Mouse (Mus musculus) neutrophil, adult 59 days (primary cell): ENCODE measurements around the gene Mcrip2. TPM values are rescaled to one million over a fixed set of nuclear protein-coding genes. Genes with fewer than 3 reads are reported as not detected.

Experiments used
- total RNA-seq, 2 experiments: library from RNA; stranded (reverse); gene quantifications; 1 replicate in 1 of 2; 2 replicates in 1 of 2; pipeline ENCODE4 v1.2.4; 2023

The Mcrip2 gene
- total RNA-seq = 1 to 10 TPM; 3.5 to 4.6 TPM

DNA sequence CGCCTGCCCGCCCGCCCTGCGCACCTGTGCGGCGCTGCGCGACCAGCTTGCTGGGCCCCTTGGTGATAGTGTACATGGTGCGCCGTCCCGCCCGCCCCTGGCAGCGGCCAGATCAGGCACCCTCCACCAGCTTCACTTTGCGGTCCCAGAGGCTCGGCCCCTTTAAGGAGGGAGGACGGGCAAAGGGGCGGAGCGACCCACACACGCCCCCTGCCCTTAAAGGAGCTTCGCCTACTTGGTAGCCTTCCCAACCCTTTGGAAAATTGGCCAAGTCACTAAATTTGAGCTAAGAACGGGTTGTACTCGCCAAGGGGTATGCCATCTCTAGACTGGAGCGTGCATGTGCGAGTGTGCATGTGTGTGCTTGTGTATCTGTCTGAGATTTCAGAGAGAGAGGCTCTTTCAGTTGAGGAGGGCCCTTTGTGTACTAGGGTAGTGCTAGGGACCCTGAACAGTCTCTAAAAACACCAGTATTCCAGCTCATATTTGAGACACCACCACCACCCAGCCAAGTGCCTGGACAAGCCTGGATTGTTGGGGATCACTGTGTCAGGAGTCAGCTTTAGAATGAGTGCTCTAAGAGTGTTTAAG, at the start of gene Mcrip2:
Mcrip2 (minus strand) TSS at position 164 of the 591 bp plus-strand sequence.

GRCm38 (mm10) chr17:25880196-25880910, 11.8 kb upstream of the Mcrip2 start, which contains the start of gene Wfikkn1:
TSS of gene Wfikkn1 (minus strand) at chr17:25880858.

GRCm38 (mm10) chr17:25874721-25875170, 6.2 kb upstream of the Mcrip2 start, which contains the start of gene Mettl26:
TSS of gene Mettl26 (plus strand) at chr17:25875074.

GRCm38 (mm10) chr17:25860832-25861703, 7.5 kb downstream of the Mcrip2 start, which contains the start of gene Wdr90:
TSS of gene Wdr90 (minus strand) at chr17:25861501.

GRCm38 (mm10) chr17:25844396-25844901, 24.1 kb downstream of the Mcrip2 start, which contains the start of gene Rhot2:
TSS of gene Rhot2 (minus strand) at chr17:25844851.

DNA sequence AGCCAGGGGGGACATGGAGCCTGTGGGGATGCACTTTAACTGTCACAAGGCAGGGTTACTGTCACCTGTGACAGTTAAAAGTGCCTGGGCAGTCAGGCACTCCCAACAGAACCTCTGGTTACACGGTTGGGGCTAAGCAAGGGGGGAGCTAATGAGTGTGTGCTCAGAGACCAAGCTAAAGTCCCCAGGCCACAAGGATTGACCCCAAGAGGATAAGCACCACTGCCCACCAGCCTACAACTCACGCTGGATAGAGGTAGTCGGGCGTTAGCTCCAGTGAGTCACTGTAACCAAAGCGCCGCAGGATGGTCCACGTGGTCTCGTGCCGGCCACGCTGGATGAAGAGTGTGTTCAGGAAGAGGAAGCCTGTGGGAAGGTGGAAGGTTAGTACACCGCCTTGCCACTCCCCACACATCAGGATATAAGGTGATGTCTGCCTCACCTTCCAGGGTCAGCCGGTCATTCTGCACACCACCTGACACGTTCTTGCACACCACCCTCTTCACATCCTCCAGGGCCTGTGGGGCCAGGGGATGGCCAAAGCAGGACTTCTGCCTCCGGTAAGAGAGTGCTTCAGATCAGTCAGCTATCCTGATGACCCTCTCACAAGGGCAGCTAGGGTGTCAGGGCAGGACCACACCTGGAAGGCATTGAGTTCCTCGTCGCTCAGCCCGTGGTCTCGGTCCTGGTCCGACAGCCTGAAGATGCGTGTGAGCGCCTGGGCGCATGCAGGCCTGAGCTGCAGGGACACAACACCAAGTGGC, 27.3 kb downstream of the Mcrip2 start, which contains the start of gene Gm20683:
Gm20683 (minus strand) TSS at position 647 of the 764 bp plus-strand sequence.

DNA sequence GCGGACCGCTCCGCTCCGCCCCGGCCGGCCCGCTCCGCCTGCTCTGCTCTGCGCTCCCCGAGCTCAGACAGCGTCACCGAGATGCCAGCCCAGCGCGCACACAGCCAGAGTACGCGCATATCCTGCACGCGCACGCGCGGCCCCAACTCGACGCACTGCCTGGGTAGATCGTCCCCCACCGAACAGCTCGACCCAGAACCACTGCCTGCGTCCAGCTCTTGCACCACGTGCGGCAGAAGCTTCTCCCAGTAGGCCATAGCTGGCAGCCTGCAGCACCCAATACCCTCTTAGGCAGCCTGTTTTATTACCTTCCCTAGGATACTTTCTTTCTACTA, 31.5 kb downstream of the Mcrip2 start, which contains the start of gene Rhbdl1:
Rhbdl1 (minus strand) TSS at position 220 of the 335 bp plus-strand sequence.

DNA sequence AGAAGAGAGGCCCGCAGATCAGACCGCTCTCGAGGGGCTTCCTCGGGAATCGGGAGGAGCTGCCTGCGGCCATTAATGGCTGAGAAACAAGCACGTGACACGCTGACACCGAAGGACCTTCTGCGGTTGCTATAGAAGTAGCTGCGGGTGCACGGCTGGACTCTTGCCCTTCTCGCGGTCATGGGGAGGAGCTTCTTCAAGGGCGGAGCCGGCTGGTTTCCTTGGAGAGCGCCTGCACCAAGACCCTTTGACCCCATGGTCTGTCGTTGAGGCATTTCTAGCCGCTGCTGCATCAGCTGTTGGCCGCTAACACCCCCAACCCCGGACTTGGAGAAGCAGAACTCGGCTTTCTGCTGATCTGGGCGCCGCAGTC, 35.3 kb downstream of the Mcrip2 start, which contains the start of gene Stub1:
Stub1 (minus strand) TSS at position 114 of the 373 bp plus-strand sequence.

DNA sequence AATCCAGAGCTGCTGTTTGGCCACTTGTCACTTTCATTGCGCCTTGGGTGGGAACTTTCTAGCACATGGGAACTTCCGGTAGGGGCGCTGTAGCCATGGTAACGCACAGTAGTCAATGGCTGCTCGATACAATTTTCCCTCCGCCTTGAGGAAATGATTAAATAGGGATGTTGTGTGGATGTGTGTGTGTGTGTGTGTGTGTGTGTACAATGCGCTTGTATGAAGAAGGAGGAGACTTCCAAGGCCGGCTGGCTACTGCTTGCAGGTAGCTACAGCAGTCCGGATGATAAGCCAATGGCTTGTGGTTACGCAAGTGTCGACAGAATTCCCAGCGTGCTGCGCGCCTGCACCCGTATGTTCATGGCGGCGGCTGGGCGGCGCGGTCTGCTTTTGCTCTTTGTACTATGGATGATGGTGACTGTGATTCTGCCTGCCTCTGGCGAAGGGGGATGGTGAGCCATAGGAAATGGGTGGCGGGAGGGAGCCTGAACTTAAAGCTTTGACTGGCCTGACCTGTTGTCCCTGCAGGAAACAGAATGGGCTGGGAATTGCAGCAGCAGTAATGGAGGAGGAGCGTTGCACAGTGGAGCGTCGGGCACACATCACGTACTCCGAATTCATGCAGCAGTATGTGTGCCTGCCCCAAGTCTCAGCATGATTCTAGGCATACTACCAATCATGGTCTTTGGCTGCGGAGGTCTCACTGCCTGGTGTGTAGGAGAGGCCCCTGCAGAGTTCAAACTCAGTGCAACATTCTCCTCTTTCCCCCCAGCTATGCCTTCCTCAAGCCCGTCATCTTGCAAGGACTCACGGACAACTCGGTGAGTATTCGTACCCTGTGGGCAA, 39.6 kb downstream of the Mcrip2 start, which contains the start of gene Jmjd8:
Jmjd8 (plus strand) TSS at position 156 of the 846 bp plus-strand sequence.

GRCm38 (mm10) chr17:25823452-25823851, 45.1 kb downstream of the Mcrip2 start, which contains the start of gene Wdr24:
TSS of gene Wdr24 (plus strand) at chr17:25823627.

Other genes with a start within 250 kb of the Mcrip2 start
- not detected for gene Gng13, start 151.6 kb downstream of the Mcrip2 start, total RNA-seq
- 10 to 100 TPM; 17.5 to 23.6 TPM for gene Chtf18, start 141.3 kb downstream of the Mcrip2 start, total RNA-seq
- gene Rpusd1, start 141.1 kb downstream of the Mcrip2 start, total RNA-seq = 1 to 10 TPM; 6.1 to 6.7 TPM
- under 1 TPM in 1 of 2 experiments, not detected in 1; 0.13 TPM for gene Mslnl, start 132.7 kb downstream of the Mcrip2 start, total RNA-seq
- not detected for gene Msln, start 114.4 kb downstream of the Mcrip2 start, total RNA-seq
- gene Narfl, start 95.0 kb downstream of the Mcrip2 start, total RNA-seq = 10 to 100 TPM; 25.5 to 25.9 TPM
- gene Haghl, start 83.1 kb downstream of the Mcrip2 start, total RNA-seq = 10 to 100 TPM; 13.5 to 17.7 TPM
- not detected for gene Ccdc78, start 82.2 kb downstream of the Mcrip2 start, total RNA-seq
- gene Fam173a, start 75.9 kb downstream of the Mcrip2 start, total RNA-seq = 10 to 100 TPM; 32.0 to 35.0 TPM
- not detected for gene AC134908.4, start 73.1 kb downstream of the Mcrip2 start, total RNA-seq
- 10 to 100 TPM; 14.4 to 17.6 TPM for gene Metrn, start 71.6 kb downstream of the Mcrip2 start, total RNA-seq
- not detected for gene Fbxl16, start 59.7 kb downstream of the Mcrip2 start, total RNA-seq
- gene Wdr24, start 45.1 kb downstream of the Mcrip2 start, total RNA-seq = 10 to 100 TPM; 12.5 to 13.4 TPM
- 10 to 100 TPM; 10.6 to 14.6 TPM for gene Jmjd8, start 39.9 kb downstream of the Mcrip2 start, total RNA-seq
- gene Stub1, start 35.4 kb downstream of the Mcrip2 start, total RNA-seq = 10 to 100 TPM; 43.4 to 51.8 TPM
- gene Rhbdl1, start 31.5 kb downstream of the Mcrip2 start, total RNA-seq = 1 to 10 TPM; 1.2 to 2.7 TPM
- gene Gm20683, start 27.0 kb downstream of the Mcrip2 start, total RNA-seq = 1 to 10 TPM; 1.3 to 1.8 TPM
- 10 to 100 TPM; 26.9 to 30.9 TPM for gene Rhot2, start 23.9 kb downstream of the Mcrip2 start, total RNA-seq
- 10 to 100 TPM; 20.0 to 21.9 TPM for gene Wdr90, start 7.3 kb downstream of the Mcrip2 start, total RNA-seq
- gene Mettl26, start 6.3 kb upstream of the Mcrip2 start, total RNA-seq = 10 to 100 TPM; 10.1 to 10.6 TPM
- 1 to 10 TPM; 3.2 to 4.9 TPM for gene Wfikkn1, start 12.1 kb upstream of the Mcrip2 start, total RNA-seq
- 10 to 100 TPM; 16.9 to 19.1 TPM for gene Rab40c, start 51.0 kb upstream of the Mcrip2 start, total RNA-seq
- 10 to 100 TPM; 45.9 to 71.2 TPM for gene Pigq, start 76.2 kb upstream of the Mcrip2 start, total RNA-seq
- gene Nhlrc4, start 76.2 kb upstream of the Mcrip2 start, total RNA-seq = under 1 TPM in 1 of 2 experiments, not detected in 1; 0.22 TPM
- gene A930017K11Rik, start 83.8 kb upstream of the Mcrip2 start, total RNA-seq = not detected
- gene Capn15, start 117.0 kb upstream of the Mcrip2 start, total RNA-seq = 10 to 100 TPM; 13.5 to 19.1 TPM
- 1 to 10 TPM; 1.5 to 2.1 TPM for gene Rab11fip3, start 200.8 kb upstream of the Mcrip2 start, total RNA-seq
- gene Decr2, start 221.6 kb upstream of the Mcrip2 start, total RNA-seq = 1 to 10 TPM; 4.0 TPM
- 1 to 10 TPM; 2.3 to 4.5 TPM for gene Nme4, start 226.8 kb upstream of the Mcrip2 start, total RNA-seq
- gene Tmem8, start 244.5 kb upstream of the Mcrip2 start, total RNA-seq = 10 to 100 TPM; 59.5 to 72.0 TPM